Mouse (Mus musculus) adrenal gland, adult (tissue): ENCODE results near the gene Zdhhc19.

ENCODE experiments used
- DNase-seq, 2 experiments: peaks; one replicate each; pipeline ENCODE4 v3.0.0; 2022 to 2023; ENCODE audit warnings: low spot score in 1 of 2; ENCODE audit not compliant: inconsistent age in 2 of 2

Gene Zdhhc19

DNA sequence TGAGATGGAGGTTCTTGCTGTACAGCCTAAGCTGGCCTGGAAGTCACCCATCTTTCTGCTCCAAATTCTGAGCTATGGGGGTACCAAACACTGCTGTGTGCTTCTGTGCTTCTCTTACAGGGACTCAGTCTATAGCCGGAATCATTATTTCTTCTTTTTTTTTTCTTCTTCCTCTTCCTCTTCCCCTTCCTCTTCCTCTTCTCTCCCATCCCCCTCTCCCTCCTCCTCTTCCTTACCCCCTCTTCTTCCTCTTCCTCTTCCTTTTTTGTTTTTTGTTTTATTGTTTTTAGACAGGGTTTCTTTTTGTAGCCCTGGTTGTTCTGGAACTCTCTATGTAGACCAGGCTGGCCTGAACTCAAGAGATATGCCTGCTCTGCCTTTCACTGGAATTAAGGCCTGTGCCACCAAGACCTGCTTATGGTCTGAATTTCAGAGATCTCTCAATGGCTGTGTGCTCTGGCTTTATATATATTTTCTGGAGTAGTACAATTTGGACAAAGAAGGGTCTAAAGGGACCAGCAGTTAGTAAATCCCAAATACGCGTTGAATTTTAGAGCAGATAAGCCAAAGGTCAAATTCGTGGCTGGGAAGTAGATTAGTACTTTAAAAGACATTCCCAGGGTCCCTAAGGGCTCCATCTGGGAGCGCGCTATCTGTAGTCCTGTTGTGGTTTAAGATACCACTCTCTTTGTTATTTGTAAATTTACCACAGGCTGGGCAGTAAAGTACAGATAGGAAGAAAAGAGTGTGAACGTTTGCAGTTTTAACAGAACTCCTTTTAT, 111.7 kb downstream of the Zdhhc19 start:
- DNase-seq: no peak

DNA sequence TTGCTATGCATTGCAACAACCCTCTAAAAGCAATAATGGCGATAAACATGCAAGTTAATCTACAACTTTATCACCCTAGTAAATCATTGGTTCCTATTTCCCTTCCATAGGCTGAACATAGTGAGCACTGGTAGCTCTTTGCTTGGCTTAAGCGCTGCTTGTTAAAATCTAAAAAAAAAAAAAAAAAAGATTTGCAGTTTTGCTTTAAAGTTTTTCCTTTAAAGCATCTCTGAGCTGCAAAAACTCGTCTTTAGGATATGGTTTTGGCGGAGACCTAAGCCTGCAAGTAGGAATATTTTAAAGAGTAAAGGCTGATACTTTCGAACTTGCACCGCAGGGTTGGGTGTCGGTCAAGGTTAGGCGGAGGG, 112.3 kb downstream of the Zdhhc19 start:
- no peak for DNase-seq

- peak; percentile 98 for DNase-seq
Measured at GRCm38 (mm10) chr16:32608712-32609400, 112.8 kb downstream of the Zdhhc19 start, which contains the start of gene Tfrc. TSS of gene Tfrc (plus strand) at chr16:32608920.

GRCm38 (mm10) chr16:32609401-32609779, 113.3 kb downstream of the Zdhhc19 start:
- DNase-seq: no peak

- DNase-seq: peak in 1 of 2 experiments; percentile 50
Measured at GRCm38 (mm10) chr16:32610460-32611255, 114.6 kb downstream of the Zdhhc19 start.
